Mouse (Mus musculus): Measurements from ENCODE around the gene Olfr1143. TPM values are rescaled to one million over a fixed set of nuclear protein-coding genes. Genes with fewer than 3 reads are reported as not detected.

Olfr1143 gene
- not detected for polyA plus RNA-seq (2014; fragmentation: Illumina TruSeq; extraction: RNeasy Lipid Tissue Mini Kit (QIAGEN cat#74804); ENCODE audit: low read depth, low replicate concordance)

GRCm38 (mm10) chr2:87800292-87800691, at the start of gene Olfr1143:
Gene Olfr1143 (plus strand): TSS chr2:87800592.

GRCm38 (mm10) chr2:87753891-87754290, 46.5 kb upstream of the Olfr1143 start, which contains the start of gene Olfr1141:
Gene Olfr1141 (minus strand): TSS chr2:87753991.

GRCm38 (mm10) chr2:87779183-87779582, 21.2 kb upstream of the Olfr1143 start, which contains the start of gene Olfr152:
Gene Olfr152 (plus strand): TSS chr2:87779483.

GRCm38 (mm10) chr2:87809522-87809921, 9.1 kb downstream of the Olfr1143 start, which contains the start of gene Olfr1145:
Gene Olfr1145 (plus strand): TSS chr2:87809822.

GRCm38 (mm10) chr2:87830233-87830632, 29.8 kb downstream of the Olfr1143 start, which contains the start of gene Olfr1148:
Gene Olfr1148 (plus strand): TSS chr2:87830533.

GRCm38 (mm10) chr2:87843693-87844092, 43.3 kb downstream of the Olfr1143 start, which contains the start of gene Olfr1150-ps1:
Gene Olfr1150-ps1 (plus strand): TSS chr2:87843993.

Other genes starting within 250 kb of the Olfr1143 start
- not detected for gene Olfr1129, start 226.7 kb upstream of the Olfr1143 start, polyA plus RNA-seq (2014; fragmentation: Illumina TruSeq; extraction: RNeasy Lipid Tissue Mini Kit (QIAGEN cat#74804); ENCODE audit: low read depth, low replicate concordance)
- not detected for gene Olfr1130, start 194.4 kb upstream of the Olfr1143 start, polyA plus RNA-seq (2014; fragmentation: Illumina TruSeq; extraction: RNeasy Lipid Tissue Mini Kit (QIAGEN cat#74804); ENCODE audit: low read depth, low replicate concordance)
- gene Olfr1131, start 173.5 kb upstream of the Olfr1143 start, polyA plus RNA-seq (2014; fragmentation: Illumina TruSeq; extraction: RNeasy Lipid Tissue Mini Kit (QIAGEN cat#74804); ENCODE audit: low read depth, low replicate concordance) = not detected
- not detected for gene Olfr1132, start 163.1 kb upstream of the Olfr1143 start, polyA plus RNA-seq (2014; fragmentation: Illumina TruSeq; extraction: RNeasy Lipid Tissue Mini Kit (QIAGEN cat#74804); ENCODE audit: low read depth, low replicate concordance)
- not detected for gene Olfr1133, start 153.2 kb upstream of the Olfr1143 start, polyA plus RNA-seq (2014; fragmentation: Illumina TruSeq; extraction: RNeasy Lipid Tissue Mini Kit (QIAGEN cat#74804); ENCODE audit: low read depth, low replicate concordance)
- not detected for gene Olfr1134, start 142.1 kb upstream of the Olfr1143 start, polyA plus RNA-seq (2014; fragmentation: Illumina TruSeq; extraction: RNeasy Lipid Tissue Mini Kit (QIAGEN cat#74804); ENCODE audit: low read depth, low replicate concordance)
- gene Olfr1135, start 126.9 kb upstream of the Olfr1143 start, polyA plus RNA-seq (2014; fragmentation: Illumina TruSeq; extraction: RNeasy Lipid Tissue Mini Kit (QIAGEN cat#74804); ENCODE audit: low read depth, low replicate concordance) = not detected
- gene Olfr1136, start 106.6 kb upstream of the Olfr1143 start, polyA plus RNA-seq (2014; fragmentation: Illumina TruSeq; extraction: RNeasy Lipid Tissue Mini Kit (QIAGEN cat#74804); ENCODE audit: low read depth, low replicate concordance) = not detected
- not detected for gene Olfr1137, start 87.4 kb upstream of the Olfr1143 start, polyA plus RNA-seq (2014; fragmentation: Illumina TruSeq; extraction: RNeasy Lipid Tissue Mini Kit (QIAGEN cat#74804); ENCODE audit: low read depth, low replicate concordance)
- not detected for gene Olfr1138, start 60.6 kb upstream of the Olfr1143 start, polyA plus RNA-seq (2014; fragmentation: Illumina TruSeq; extraction: RNeasy Lipid Tissue Mini Kit (QIAGEN cat#74804); ENCODE audit: low read depth, low replicate concordance)
- not detected for gene Olfr1140, start 56.8 kb upstream of the Olfr1143 start, polyA plus RNA-seq (2014; fragmentation: Illumina TruSeq; extraction: RNeasy Lipid Tissue Mini Kit (QIAGEN cat#74804); ENCODE audit: low read depth, low replicate concordance)
- not detected for gene Olfr1141, start 46.6 kb upstream of the Olfr1143 start, polyA plus RNA-seq (2014; fragmentation: Illumina TruSeq; extraction: RNeasy Lipid Tissue Mini Kit (QIAGEN cat#74804); ENCODE audit: low read depth, low replicate concordance)
- gene Olfr152, start 21.1 kb upstream of the Olfr1143 start, polyA plus RNA-seq (2014; fragmentation: Illumina TruSeq; extraction: RNeasy Lipid Tissue Mini Kit (QIAGEN cat#74804); ENCODE audit: low read depth, low replicate concordance) = not detected
- not detected for gene Olfr1145, start 9.2 kb downstream of the Olfr1143 start, polyA plus RNA-seq (2014; fragmentation: Illumina TruSeq; extraction: RNeasy Lipid Tissue Mini Kit (QIAGEN cat#74804); ENCODE audit: low read depth, low replicate concordance)
- gene Olfr1148, start 29.9 kb downstream of the Olfr1143 start, polyA plus RNA-seq (2014; fragmentation: Illumina TruSeq; extraction: RNeasy Lipid Tissue Mini Kit (QIAGEN cat#74804); ENCODE audit: low read depth, low replicate concordance) = not detected
- gene Olfr1150-ps1, start 43.4 kb downstream of the Olfr1143 start, polyA plus RNA-seq (2014; fragmentation: Illumina TruSeq; extraction: RNeasy Lipid Tissue Mini Kit (QIAGEN cat#74804); ENCODE audit: low read depth, low replicate concordance) = not detected
- gene Olfr1151, start 55.3 kb downstream of the Olfr1143 start, polyA plus RNA-seq (2014; fragmentation: Illumina TruSeq; extraction: RNeasy Lipid Tissue Mini Kit (QIAGEN cat#74804); ENCODE audit: low read depth, low replicate concordance) = not detected
- not detected for gene Olfr1152, start 65.9 kb downstream of the Olfr1143 start, polyA plus RNA-seq (2014; fragmentation: Illumina TruSeq; extraction: RNeasy Lipid Tissue Mini Kit (QIAGEN cat#74804); ENCODE audit: low read depth, low replicate concordance)
- not detected for gene Olfr1153, start 94.4 kb downstream of the Olfr1143 start, polyA plus RNA-seq (2014; fragmentation: Illumina TruSeq; extraction: RNeasy Lipid Tissue Mini Kit (QIAGEN cat#74804); ENCODE audit: low read depth, low replicate concordance)
- gene Olfr1154, start 104.6 kb downstream of the Olfr1143 start, polyA plus RNA-seq (2014; fragmentation: Illumina TruSeq; extraction: RNeasy Lipid Tissue Mini Kit (QIAGEN cat#74804); ENCODE audit: low read depth, low replicate concordance) = not detected
- gene Olfr1155, start 144.5 kb downstream of the Olfr1143 start, polyA plus RNA-seq (2014; fragmentation: Illumina TruSeq; extraction: RNeasy Lipid Tissue Mini Kit (QIAGEN cat#74804); ENCODE audit: low read depth, low replicate concordance) = not detected
- not detected for gene Olfr1156, start 152.5 kb downstream of the Olfr1143 start, polyA plus RNA-seq (2014; fragmentation: Illumina TruSeq; extraction: RNeasy Lipid Tissue Mini Kit (QIAGEN cat#74804); ENCODE audit: low read depth, low replicate concordance)
- not detected for gene Olfr1157, start 167.7 kb downstream of the Olfr1143 start, polyA plus RNA-seq (2014; fragmentation: Illumina TruSeq; extraction: RNeasy Lipid Tissue Mini Kit (QIAGEN cat#74804); ENCODE audit: low read depth, low replicate concordance)
- gene Olfr74, start 174.1 kb downstream of the Olfr1143 start, polyA plus RNA-seq (2014; fragmentation: Illumina TruSeq; extraction: RNeasy Lipid Tissue Mini Kit (QIAGEN cat#74804); ENCODE audit: low read depth, low replicate concordance) = not detected
- not detected for gene Olfr1158, start 189.5 kb downstream of the Olfr1143 start, polyA plus RNA-seq (2014; fragmentation: Illumina TruSeq; extraction: RNeasy Lipid Tissue Mini Kit (QIAGEN cat#74804); ENCODE audit: low read depth, low replicate concordance)
- not detected for gene Olfr1160, start 207.7 kb downstream of the Olfr1143 start, polyA plus RNA-seq (2014; fragmentation: Illumina TruSeq; extraction: RNeasy Lipid Tissue Mini Kit (QIAGEN cat#74804); ENCODE audit: low read depth, low replicate concordance)
- gene Olfr1161, start 222.2 kb downstream of the Olfr1143 start, polyA plus RNA-seq (2014; fragmentation: Illumina TruSeq; extraction: RNeasy Lipid Tissue Mini Kit (QIAGEN cat#74804); ENCODE audit: low read depth, low replicate concordance) = not detected
- gene Olfr73, start 237.1 kb downstream of the Olfr1143 start, polyA plus RNA-seq (2014; fragmentation: Illumina TruSeq; extraction: RNeasy Lipid Tissue Mini Kit (QIAGEN cat#74804); ENCODE audit: low read depth, low replicate concordance) = not detected

All from adrenal gland, adult 10 weeks (tissue).